Mouse (Mus musculus) cerebellum, postnatal 36 days (tissue): Measurements from ENCODE around the gene Cep170b.

Source experiments
- DNase-seq, 2 experiments: peaks; one replicate each; pipeline ENCODE4 v3.0.0; 2021 to 2022; ENCODE audit warnings: mixed read lengths in 2 of 2

Cep170b gene

DNA sequence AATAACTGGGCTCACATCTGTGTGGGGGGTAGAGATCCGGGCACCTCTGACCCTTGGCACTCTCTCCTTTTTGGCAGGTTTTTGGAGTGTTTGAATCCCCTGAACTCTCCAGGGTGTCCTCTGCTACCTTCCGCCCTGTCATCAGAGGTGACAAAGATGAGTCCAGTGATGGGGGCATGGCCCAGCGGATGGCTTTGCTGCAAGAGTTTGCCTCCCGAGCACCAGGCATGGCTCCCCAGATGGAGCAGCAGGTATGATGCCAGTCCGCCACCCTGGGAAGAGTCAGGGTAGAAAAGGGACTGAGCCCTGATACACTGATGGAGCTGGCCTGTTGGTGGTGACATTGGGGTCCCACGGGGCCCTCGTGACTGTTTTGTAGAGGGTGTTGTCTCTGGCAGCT lies 16.8 kb downstream of the Cep170b start:
- DNase-seq, result no peak

DNA sequence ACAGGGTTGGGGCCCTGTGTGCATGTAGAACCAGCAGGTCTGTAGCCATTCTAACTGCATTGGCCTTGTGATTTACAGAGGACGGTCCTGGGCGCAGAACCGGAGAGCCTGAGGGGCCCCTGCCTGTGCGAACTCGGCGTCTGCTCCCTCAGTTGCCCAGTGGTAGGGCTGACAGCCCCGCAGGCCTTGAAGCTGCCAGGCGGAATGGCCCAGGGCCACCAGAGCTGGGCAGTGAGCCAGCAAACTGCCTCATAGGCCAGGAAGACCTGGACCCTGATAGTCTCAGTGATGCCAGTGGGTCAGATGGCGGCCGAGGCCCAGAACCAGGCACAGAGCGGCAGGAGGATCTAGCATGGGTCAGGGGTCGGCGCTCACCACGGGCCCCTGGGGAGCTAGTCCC lies 17.5 kb downstream of the Cep170b start:
- DNase-seq, result peak; percentile 96

DNA sequence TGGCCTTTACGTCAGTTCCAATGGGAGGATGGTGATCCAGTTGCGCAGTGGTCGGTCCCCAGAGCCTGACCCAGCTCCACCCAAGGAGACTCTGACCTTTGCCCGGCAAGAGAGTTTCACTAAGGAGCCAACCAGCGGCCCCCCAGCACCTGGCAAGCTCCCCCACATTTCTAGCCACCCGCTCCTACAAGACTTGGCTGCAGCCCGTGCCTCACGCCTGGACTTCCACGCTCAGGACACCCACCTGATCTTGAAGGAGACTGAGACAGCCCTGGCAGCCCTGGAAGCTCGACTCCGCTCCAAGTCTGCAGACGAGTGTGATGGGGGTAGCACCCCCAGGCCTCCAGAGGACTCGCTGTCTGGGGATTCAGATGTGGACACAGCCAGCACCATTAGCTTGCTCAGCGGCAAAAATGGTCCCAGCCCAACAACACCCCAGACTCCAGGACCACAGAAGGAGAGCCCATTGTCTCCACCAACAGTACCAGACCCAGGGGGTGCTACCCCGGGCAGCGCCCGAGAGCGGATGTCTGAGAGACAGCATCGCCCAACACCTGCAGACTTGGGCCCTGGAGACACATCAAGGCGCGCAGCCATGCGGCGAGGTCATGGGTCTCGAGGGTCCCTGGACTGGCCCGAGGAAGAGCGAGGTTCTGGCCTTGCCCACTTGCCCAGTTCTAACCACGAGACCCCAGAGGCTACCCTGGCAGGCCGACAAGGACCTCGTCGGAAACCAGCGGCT lies 18.2 kb downstream of the Cep170b start:
- DNase-seq, result peak in 1 of 2 experiments; percentile 47

DNA sequence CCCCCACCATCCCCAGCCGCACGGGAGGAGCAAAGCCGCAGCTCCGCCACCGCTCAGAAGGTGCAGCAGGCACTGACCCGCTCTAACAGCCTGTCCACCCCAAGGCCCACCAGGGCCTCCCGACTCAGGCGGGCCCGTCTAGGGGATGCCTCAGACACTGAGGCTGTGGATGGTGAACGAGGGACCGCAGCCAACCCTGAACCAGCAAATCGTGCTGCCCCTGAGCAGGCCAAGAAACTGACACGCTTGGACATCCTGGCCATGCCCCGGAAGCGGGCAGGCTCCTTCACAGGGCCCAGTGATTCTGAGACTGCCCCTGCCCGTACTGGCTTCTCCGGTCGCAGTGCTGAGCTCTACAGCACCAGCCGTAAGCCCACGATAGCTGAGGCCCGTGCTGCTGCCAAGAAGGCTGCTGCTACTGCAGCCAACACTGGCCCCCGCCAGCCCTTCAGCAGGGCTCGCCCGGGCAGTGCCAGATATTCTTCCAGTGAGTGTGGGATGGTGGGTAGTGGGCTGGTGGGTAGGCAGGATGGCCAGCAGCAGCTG lies 18.8 kb downstream of the Cep170b start:
- peak; percentile 43 to 59 for DNase-seq

DNA sequence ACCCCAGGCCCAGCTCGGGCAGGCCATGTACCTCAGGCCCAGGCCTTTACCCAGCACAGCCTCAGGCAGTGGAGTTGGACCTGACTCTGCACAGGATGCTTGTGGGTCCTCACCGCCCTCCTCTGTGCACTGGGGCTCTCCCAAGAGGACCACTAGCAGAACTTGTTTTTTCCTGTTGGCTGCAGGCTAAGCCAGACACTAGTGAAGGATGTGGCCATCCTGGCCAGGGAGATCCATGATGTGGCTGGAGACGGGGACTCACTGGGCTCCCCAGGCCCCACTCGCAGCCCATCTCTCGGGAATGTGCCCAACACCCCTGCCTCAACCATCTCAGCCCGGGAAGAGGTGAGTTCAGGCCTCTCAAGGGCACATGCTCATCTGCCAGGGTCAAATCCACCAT lies 22.5 kb downstream of the Cep170b start:
- no peak for DNase-seq

DNA sequence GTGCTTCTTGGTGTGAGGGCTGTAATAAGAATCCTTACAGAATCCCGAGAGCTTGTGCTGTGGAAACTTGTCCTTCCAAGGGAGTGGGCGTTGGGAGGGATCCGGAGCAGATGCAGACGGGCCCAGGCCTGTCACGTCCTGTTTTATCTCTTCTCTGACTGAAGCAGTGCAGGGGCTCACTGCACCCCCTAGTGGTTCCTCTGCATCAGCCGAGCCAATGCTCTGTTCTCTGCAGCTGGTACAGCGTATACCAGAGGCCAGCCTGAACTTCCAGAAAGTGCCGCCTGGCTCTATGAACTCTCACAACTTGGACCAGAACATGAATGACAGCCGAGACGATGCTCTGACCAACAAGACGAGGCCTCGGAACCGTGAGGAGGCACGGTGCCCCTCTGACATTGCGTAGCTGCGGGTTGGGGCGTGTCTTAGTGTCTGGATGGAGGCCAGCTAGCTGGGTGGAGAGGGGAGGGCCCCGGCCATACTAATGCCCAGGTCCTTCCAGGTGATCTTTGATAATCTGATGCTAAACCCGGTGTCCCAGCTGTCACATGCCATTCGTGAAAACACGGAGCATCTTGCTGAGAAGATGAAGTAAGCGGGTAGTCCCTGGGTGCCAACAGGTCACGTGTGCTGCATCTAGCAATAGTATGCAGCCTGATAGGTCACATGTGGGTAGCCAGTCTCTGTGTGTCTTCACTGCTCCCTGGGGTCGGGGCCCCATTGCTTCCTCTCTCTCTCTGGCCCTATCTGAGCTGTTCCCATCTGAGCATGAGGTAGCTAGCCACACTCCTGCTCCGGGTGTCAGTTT lies 23.1 kb downstream of the Cep170b start:
- DNase-seq, result peak; percentile 74 to 77

DNA sequence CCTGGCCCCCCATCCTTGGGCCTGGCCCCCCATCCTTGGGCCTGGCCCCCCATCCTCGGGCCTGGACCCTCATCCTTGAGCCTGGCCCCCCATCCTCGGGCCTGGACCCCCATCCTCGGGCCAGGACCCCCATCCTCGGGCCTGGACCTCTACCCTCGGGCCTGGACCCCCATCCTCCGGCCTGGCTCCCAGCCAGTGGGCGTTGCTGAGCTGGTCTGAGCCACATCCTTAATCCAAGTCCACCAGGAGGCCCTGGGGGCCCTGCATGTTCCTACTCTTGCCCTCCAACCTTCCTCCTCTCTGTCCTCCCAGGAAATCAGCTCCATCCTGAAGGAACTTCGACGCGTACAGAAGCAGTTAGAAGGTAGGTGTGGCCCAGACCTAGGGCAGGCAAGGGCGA lies 24.0 kb downstream of the Cep170b start:
- no peak for DNase-seq

DNA sequence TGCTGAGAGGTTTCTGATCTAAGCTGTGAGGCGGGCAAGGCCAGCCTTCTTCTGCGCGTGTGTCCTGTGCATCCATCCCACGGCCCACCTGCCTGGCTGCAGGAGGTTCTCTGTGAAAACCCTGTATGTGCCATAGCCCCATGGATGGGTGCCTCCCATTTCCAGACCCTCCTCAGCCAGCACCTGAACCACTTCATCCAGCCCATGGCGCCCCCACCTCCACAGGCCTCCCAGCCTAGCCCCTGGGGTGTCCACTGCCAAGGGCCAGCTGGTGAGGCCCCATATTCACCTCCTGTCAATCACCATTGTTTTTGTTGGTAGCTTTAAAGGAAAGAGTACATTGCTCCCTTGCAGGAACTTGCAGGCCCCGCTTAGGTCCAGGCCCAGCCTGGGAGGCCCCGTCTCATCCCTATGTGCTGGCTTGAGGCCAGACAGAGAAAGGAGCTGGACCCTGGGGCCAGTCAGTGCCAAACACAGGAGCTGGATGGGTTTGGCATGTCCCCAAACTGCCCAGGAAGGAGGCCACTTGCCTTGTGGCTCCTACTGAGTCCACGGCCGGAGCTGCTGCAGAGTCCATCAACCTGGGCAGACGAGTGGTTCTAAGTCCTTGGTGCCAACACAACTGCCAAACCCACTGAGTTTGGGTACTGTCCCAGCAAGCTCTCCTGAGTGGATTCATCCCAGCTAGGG lies 24.8 kb downstream of the Cep170b start:
- DNase-seq, result no peak

DNA sequence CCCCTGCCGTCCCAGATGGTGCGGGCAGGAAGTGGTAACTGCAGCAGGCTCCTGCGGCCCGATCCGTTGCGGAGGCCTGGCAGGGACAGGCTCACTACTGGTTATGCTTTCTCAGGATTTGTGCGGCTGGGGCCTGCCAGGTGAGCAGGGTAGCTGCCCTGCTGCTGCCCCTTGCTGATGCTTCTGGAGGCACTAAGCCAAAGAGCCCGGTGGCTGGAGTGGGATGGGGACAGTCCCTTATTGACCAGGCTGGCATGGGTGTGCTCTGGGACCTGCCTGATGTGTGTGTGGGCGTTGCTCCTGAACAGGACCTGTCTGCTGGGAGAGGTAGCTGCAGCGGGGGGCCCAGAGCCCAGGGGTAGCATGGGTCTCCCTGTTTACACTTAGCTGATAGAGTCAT lies 25.5 kb downstream of the Cep170b start:
- DNase-seq, result no peak

DNA sequence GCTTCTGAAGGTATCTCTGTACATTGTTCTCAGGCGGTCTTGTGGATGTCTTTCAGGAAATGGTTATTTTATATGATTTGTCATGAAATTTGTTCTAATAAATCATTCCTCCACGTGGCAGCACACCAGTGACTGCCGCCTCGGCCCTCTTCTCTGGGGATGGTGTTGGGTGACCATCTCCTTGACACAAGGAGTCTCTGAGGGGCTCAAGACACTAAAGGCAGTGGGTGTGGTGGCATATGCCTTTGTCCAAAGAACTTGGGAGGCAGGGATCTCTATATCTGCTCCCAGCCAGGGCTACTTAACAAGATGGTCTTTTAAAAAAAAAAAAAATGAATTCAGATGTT lies 26.2 kb downstream of the Cep170b start:
- no peak for DNase-seq

DNA sequence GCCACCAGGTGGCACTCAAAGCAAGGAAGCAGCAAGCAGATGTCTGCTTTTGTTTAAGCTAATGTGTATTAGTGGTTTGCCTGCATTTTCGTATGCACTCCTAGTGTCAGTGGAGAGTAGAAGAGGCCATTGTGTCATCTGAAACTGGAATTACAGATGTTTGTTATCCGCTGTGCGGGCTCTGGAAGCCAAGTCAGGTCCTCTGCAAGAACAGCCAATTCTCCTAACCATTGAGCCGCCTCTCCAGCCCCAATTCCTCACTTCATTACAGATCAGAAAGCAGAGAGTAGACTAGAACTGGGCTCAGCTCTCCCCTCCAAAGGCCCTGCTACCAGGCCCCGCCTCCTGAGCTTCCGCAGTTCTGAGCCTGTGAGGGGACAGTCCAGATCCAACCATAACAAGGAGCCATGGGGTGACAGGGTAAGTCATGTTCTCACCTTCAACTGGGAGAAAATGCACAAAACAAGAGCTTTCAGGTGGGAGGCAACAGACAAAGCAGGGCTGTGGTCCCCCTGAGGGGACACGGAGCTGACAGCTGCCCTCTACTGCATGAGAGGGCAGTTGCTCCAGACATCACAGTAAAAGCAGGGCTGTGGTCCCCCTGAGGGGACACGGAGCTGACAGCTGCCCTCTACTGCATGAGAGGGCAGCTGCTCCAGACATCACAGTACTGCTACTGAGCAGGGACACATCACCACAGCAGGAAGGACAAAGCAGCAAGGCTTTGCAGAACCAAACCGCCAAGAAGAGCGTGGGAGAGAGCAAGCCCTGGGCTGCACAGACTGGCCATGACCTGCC lies 26.8 kb downstream of the Cep170b start:
- no peak for DNase-seq

DNA sequence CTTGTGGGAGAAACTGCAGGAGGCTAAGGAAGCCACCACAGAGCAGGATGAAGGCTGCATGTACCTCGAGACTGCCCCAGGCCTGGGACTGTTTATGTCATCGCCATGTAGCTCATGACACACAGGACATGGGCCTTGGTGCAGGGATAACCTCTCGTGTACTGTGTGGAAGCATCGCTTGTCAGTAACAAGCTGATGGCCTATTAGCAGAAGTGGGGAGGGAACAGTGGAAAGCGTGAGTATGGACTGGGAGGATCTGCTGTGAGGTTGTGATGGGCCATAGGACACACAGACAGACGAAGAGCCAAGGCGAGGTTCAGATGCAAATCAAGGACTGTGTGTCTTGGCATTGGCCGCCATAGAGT lies 27.3 kb downstream of the Cep170b start:
- no peak for DNase-seq

DNA sequence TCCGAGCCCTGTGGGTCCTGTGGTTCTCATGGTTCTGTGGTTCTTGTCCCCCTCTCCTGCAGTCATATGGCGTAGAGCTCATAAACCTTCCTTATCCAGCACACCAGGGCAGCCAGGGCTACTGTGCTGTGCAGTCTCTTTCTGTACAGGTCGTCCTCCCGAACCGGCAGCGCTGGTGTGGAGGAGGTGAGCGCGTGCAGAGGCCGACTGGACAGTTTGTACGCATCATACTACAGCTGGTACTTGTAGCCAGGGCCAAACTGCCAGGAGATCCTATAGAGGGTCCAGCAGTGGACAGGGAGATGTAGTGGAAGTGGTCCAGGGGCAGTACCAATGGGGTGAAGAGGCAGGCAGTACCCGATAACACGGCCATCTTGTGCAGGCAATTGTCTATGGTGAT lies 30.7 kb downstream of the Cep170b start:
- peak in 1 of 2 experiments; percentile 1 for DNase-seq

DNA sequence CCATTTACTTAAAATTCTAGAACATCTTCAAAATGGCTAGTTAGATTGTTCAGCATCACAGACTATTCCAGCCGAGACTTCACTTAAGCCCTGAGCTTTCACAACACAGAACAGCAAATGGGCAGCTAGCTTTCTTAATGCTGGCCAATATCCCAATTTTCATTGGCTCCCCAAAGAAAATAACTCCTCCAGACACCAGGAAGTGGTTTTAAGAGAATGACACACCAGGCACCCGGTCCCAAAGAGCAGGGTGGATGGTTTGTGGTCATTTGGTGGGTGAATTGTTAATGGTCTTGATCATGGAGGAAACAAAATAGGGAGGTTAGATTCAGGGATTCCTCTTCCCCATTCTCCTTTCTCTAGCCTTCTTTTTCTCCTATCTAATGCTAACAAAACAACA lies 32.1 kb downstream of the Cep170b start:
- DNase-seq, result no peak

DNA sequence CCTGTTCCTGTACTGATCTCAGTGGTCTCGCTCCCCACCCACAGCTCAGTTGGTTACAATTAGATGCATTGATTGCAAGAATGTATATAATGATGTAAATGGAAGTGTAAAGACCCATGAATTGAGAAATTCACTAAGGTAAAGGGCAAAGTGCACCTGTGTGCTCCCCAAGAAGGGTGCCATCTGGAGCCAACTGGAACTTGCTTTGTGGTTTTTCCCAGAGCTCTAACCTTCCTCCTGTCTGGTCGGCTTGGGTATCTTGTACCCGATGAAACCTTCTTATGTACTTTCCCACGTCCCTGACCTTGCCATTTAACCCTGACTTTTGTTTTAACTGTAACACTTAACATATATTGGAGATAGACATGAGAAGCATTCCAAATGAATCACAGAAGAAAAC lies 35.6 kb downstream of the Cep170b start:
- no peak for DNase-seq

DNA sequence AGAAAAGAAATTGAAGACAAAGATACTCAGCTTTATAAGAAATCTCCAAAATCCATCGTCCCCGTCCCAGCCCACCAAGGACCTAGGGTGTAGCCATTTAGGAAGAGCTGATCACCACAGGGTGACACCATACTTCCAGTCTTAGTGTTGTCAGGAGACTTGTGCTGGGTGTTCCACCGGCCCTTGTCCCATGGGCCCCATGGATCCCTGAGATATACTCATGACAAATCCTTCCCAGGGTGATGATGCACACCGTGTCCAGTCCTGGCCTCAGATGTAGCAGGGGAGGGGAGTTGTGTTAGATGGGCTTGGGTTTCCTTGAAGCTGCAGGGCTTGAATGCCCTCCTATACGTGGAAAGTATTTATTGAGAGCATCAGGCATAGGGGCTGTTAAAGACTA lies 37.6 kb downstream of the Cep170b start:
- no peak for DNase-seq

DNA sequence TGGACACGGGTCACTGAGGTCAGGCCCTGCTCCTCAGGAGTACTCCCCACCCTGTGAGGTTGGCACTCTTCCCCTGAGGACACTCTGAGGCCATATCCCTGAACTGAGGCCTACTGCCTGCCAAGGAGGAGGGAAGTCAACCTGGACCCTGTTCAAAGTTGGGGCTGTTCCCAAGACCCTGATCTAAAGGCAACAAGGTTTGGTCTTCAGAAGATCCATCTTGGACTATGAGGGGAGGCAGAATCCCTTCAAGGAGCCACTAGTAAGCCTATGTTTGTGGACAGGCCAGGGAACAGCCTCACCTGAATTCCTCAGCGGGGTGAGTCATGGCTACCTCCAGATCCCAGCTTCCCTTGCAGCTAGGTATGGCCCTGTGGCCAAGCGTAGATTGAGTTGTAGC lies 39.2 kb downstream of the Cep170b start:
- no peak for DNase-seq

DNA sequence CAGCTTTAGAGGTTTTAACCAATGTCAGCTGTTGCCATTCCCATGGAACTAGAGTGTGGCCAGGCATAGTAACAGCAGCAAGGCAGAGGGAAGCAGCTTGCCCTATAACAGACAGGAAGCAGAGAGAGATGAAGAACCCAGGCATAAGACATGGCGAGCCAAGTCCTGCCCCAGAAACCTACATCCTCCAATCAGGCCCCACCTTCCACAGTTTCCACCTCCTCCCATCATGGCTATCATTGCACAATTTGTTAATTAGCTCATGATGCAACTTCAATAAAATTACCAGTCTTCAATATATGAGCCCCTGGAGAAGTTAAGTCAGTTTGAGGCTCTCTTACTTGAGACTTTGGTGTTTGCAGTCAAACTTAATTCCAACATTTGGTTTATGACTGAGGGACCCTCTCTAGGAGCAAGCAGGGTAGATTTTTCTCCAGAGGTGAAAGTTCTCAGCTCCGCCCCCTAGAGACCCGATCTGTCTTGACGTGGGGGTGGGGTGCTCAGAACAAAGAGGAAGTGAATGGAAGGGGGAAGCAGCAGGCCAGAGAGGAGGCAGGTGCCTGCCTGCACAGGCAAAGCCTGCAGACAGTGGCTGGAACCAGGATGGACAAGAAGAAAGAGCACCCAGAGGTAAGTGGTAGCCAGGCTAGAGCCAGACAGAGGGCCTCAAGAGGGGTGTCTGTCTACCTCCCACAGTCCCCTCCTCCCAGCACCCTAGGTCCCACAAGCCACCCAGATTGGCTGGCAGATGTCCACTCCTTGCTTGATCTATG lies 40.1 kb downstream of the Cep170b start, which contains the start of gene Pld4:
Gene Pld4 (plus strand): TSS at position 502 of the 773 bp plus-strand sequence.
- no peak for DNase-seq

DNA sequence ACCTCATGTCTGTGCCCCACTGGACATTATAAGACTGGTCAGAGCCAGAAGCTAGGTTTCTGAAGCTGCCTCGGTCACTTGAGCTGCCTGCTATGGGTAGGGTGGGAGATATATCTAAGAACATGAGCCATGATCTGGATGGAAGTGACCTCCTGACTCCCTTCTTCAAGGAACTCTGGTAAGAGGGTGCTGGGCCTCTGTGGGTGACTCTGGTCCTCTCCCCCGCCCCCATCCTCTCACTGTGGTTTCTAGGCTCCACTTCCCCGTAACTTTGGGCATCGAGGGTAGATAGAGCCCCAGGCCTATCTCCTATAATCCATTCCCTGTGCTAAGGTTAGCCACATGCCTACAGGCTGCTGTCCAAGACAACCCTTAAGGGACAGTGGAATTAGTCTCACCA lies 41.2 kb downstream of the Cep170b start:
- DNase-seq, result no peak

DNA sequence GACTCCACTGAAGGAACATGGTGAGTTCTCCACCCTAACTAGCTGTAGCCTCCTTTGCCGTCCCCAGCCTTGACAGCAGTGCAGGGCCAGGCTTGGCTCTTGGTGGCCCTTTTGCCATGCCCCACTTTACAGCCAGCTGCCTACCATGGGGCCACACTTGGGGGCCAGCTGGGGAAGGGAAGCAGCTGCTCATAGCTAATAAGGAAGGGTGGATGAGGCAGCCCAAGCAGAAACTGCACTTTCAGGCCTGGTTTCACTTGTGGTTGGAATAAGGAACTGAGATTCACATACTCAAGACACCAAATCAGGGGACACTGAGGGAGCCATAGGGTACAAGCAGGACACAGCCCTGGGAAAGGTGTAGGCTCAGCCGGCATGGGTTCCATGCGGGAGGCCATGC lies 41.8 kb downstream of the Cep170b start:
- DNase-seq, result no peak

DNA sequence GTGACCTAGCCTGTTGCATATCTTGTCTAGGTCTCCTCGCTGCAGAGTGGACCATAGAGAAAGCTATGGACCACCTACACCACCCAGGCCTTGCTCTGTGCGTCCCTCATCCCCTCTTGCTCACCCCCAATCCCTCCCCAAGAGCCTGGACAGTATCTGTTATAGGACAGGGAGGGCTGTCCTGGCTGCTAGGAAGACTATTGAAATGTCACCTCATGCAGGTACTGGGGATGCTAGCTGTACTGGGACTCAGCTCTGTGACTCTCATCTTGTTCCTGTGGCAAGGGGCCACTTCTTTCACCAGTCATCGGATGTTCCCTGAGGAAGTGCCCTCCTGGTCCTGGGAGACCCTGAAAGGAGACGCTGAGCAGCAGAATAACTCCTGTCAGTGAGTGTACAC lies 42.9 kb downstream of the Cep170b start:
- no peak for DNase-seq

DNA sequence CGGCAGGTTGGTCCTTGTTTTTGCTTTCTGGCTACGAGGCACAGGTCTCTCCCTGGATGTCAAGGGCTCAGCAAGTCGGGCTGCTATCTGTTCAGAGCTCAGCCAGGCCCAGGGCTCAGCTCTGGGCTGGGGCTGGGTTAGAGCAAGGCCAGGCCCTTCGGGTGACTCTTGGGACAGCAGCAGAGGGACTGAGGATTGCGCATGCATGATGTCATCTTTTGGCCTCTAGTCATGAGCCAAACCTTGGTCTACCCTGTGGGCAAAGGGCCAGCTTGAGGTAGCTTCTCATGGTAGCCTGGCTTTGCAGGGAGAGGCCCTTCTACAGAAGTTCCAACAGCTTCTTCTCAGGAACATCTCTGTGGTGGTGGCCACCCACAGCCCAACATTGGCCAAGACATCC lies 43.9 kb downstream of the Cep170b start:
- peak in 1 of 2 experiments; percentile 1 for DNase-seq
